Mouse (Mus musculus) ES-Bruce4 (cell line): ENCODE results near the gene Bbs12.

Experiments used
- CTCF ChIP-seq: IDR thresholded peaks from one replicate; pipeline ENCODE4 v1.8.1; 2011; ENCODE audit warnings: low read depth, low read length
- EP300 ChIP-seq: IDR thresholded peaks from 2 replicates; pipeline ENCODE4 v1.6.1; 2011; ENCODE audit warnings: low read depth, low read length; ENCODE audit not compliant: insufficient read depth

- TF ChIP-seq CTCF (no peak), EP300 (no peak)
Observed at GRCm38 (mm10) chr3:37269926-37270325, 42.4 kb upstream of the Bbs12 start.
